Mouse (Mus musculus): ENCODE measurements at regions not wholly inside any gene's neighbourhood (a gene's known extent, or its start where the extent isn't known, plus 50 kb on each side); places are given as distances from the start of the nearest gene placed in this dataset.

DNA sequence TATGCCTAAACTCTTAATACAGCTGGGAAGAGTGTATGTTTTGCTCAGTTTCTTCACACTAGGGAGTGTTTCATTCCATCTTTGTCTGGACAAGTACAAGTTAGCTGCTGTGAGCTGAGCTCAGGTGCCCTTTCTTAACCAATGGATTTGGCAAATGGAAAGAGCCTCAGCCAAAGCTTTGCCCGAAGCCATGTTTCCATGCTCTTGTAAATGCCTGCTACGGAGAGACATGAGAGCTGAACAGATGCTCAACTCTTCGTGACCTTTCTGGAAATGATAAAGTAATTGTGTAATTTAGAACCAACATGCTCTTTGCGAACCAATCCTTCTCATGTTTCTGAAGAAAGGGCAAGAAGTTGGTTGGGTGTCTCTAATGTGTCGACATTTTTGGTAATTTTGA is 52.0 kb upstream of the P3h2 start:
- dilution Hi-C loops (cut with MboI; ENCODE audit: extremely low pct_ligation_motif_present, extremely low pct_unique_long_range_greater_than_20kb, low sequenced_read_pairs) (no loop called here), in situ Hi-C loops (cut with MboI; ENCODE audit: low pct_ligation_motif_present, low pct_unique_long_range_greater_than_20kb, low sequenced_read_pairs) (no loop called here)
- H3K4me2 ChIP-seq (ENCODE audit: insufficient read depth, low read depth, poor library complexity, severe bottlenecking), result no peak overlapping the region
- H3K27ac ChIP-seq (ENCODE audit: insufficient read depth, low read depth), result no peak overlapping the region
- H3K79me2 ChIP-seq (replicated peaks; ENCODE audit: control insufficient read depth, extremely low read depth, insufficient read depth, poor library complexity, severe bottlenecking), result no peaks in the 10 kb centered on the region
- no peak overlapping the region for H3K4me3 ChIP-seq (replicated peaks in 1 of 3; ENCODE audit: low read depth in 2 of 3, low read length in 2 of 3, poor library complexity in 1 of 3)
- no peak for TF ChIP-seq CHD1 (IDR thresholded peaks at IDR 0.05; ENCODE audit: low read depth, low read length)
- H3K4me1 ChIP-seq (ENCODE audit: control insufficient read depth in 1 of 2, insufficient read depth in 2 of 2), result no peaks in the 10 kb centered on the region
- H3K36me3 ChIP-seq (replicated peaks in 1 of 2; ENCODE audit: control insufficient read depth in 1 of 2, insufficient read depth in 1 of 2, low read length in 1 of 2), result no peaks in the 10 kb centered on the region
- no peak for DNase-seq (ENCODE audit: extremely low read depth)
- no peaks in the 10 kb centered on the region for H3K9me3 ChIP-seq (replicated peaks; ENCODE audit: low read length)
- H3K9ac ChIP-seq (ENCODE audit: insufficient read depth, low read depth), result no peak overlapping the region
- no peaks in the 10 kb centered on the region for H3K27me3 ChIP-seq (replicated peaks)

Data from CH12.LX (cell line).